Mouse (Mus musculus) NIH3T3 (cell line): ENCODE data around the gene Med11.
"Not testable (repeated sequence)": the region's sequence is repeated elsewhere in the genome, so short reads cannot be mapped to it uniquely, and the experiment has no call there.

ENCODE experiments used
- DNase-seq: peaks from one replicate; pipeline ENCODE4 v3.0.0-alpha.2; 2012; ENCODE audit warnings: low read depth

Med11 gene

DNA sequence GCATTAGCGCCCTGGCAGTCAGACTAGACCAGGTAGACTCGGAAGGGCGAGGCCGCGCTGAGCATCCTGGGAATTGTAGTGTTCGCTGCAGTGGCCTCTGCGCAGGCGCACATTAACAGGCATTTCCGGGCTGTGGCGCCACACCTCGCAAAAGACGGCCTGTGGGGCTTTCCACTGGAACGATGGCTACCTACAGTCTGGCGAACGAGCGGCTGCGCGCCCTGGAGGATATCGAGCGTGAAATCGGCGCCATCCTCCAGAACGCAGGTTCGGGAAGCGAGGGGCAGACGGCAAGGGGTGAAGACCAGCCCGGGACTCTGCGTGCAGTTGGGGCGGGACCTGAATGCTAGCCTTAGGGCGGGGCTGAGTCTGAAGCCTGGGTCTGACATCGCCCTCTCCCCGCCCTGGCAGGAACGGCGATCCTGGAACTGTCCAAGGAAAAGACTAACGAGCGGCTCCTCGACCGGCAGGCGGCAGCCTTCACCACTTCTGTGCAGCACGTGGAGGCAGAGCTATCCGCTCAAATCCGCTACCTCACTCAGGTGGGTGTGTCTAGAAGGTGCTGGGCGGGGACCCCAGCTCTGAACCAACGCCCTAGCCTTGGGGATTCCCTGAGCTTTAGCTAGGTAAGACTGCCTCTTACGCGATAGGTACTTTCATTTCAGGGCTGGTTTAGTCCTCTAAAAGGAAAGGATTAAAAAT, at the start of gene Med11:
Gene Med11 (plus strand): TSS at position 123 of the 702 bp plus-strand sequence.
- peak; percentile 98 for DNase-seq

DNA sequence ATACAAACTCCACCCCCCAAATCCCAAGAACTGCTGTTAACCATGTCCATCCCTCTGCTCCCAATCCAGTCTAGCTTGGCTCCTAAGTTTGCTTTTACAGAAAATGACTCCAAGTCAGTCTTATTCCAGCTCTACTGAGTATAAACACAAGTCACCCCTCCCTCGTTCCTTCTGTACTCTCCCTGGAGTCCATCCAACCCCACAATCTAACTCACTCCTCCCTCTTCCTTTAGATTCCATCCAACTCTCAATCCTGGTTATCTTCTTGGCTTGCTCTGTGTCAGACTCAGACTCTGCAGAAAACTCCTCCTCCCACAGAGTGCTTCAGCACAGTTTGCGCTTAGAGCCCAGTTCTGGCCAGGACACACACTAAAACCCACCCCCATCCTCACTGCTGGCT, 48.1 kb upstream of the Med11 start:
- peak; percentile 75 for DNase-seq

DNA sequence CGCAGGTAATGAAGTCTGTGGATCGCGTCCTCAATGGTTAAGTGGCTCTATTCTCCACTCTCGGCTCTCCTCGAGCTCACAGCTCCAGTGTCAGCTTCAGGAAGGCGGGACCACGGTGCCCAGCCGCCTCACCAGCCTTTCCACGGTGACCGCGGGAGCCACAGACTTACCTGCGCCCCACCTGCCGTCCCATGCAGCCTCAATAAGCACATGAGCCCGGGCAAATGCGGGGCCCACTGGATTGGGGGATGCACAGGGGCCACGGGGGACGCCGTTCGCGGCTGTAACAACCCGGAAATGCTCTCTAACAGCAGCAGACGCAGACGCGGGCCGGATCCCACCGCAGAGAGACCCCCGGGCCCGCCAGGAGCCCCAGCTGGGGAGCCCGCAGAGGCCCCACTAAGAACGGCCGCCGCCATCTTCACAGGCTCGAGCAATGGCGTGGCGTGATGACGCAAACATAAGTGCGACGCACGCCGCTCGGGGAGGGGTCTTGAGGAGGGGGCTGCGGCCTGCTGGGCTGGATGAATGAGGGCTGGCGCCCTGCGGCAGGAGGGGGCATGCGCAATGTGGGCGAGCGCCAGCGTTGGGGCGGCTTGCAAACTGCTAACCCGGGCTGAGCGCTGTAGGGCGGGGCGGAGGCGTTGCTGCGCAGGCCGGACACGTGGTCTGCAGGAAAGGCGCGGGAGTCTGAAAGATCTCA, 42.0 kb upstream of the Med11 start, which contains the start of gene Pelp1:
Gene Pelp1 (minus strand): TSS at position 438 of the 703 bp plus-strand sequence.
- peak; percentile 96 for DNase-seq

DNA sequence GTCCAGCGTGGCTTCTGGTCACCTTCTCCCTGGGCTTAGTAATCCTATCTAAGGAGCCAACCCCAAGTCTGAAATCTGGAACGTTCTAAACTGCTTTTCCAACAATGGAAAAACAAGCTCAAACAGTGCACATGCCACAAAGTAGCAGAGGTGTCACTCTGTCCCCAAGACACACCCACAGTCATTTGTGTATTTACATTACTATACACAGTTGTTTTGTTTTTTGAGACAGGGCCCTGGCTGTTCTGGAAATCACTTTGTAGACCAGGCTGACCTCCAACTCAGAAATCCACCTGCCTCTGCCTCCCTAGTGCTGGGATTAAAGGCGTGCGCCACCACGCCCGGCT, 41.4 kb upstream of the Med11 start:
- DNase-seq, result no peak

DNA sequence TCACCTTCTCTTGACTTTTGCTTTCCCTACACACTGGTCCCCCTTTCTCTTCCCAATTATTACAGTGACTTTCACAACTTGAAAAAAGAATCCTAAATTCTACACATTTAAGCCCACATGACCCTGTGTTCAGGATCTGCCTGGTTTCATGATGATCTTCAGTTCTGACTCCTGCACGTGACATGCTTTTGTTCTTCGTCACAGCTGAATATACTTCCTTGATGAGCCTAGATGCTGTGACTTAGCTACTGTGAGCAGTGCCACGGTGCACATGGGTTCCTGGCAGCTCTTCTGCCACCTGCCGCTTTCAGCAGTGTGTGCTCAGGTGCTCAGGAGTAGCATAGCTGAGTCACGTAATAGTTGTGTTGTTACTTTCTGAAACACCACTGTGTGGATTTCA, 39.1 kb upstream of the Med11 start:
- DNase-seq, result no peak

DNA sequence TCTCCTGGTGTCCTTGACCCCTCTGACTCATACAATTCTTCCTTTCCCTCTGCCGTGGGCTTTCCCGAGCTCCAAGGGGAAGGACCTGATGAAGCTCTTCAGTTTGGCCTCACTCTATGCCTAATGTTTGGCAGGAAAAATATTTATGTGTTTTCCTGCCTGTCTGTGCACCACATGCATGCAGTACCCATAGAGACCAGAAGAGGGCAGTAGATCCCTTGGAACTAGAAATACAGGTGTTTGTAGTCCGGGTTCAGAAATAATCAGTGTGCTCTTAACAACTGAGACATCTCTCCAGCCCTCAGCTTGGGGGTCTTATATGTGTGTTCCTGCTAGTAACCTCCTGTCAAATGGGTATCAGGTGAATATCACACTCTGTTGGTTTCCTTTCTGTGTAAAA, 37.8 kb upstream of the Med11 start:
- DNase-seq, result peak; percentile 91

DNA sequence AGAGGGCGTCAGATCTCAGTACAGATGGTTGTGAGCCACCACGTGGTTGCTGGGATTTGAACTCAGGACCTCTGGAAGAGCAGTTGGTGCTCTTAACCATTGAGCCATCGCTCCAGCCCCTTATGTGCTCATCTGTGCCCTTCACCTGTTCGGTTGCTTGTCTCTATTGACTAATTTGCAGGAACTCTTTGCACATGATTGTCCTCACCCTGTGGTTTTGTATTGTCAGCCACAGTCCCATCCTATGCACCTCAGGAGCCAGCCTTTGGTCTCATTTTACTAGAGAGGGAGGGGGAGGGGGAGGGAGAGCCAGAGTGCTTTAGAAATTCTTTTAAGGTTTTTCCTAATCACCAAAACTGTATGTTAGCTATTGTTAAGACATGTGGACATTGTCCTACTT, 33.5 kb upstream of the Med11 start:
- DNase-seq, result no peak

DNA sequence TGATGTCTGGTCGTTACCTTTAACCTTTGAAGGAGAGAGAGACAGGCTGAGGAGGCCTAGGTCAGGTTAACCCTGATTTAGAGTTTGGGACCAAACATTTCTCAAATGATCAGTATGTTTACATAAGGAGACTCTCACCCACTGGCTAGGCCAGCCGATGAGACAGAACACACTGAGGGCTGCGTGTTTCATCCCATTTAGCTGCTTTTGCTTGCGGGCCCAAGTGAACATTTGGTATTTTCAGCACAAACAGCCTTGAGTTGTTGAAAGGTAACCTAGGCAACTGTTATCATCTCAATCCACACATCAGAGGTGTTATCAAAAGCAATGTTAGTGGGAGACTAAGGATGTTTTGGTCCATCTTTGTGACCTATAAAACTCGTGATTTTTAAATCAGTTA, 32.2 kb upstream of the Med11 start:
- no peak for DNase-seq

DNA sequence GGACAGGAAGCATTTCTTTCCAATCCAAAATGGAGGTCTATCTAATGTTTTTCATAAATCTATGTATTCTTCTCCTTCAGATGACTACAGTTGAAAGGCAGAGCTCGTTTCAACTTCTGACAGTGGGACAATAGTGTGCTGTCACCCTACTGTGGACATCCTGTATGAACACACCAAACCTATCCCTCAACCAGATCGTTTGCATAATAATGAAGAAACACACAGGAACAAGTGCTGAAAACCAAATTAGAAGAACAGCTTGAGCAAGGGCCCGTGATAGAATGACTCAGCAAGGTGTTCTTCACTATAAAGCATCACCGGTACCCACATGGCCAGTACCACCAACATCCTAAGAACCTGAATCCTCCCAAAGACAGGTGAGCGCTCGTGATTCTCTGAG, 25.1 kb upstream of the Med11 start:
- not testable (repeated sequence) for DNase-seq

DNA sequence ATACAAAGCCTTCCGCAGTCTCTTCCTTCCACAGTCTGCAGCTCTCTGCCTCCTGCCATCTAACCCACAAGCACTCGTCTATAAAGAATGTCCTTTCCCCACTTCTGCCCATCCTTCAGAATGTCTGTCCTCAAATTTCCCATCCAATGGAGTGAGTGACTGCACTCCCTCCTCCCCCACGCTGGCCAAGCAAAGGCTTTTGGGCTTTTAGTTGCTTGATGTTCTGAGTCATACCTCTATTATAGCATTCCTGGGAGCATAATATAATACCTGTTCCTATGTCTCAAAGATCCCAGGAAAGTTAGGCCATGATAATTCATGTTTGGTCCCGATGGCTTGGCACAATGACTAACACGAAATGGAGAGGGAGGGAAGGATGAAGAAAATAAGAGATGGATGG, 20.1 kb upstream of the Med11 start:
- DNase-seq, result peak; percentile 48

DNA sequence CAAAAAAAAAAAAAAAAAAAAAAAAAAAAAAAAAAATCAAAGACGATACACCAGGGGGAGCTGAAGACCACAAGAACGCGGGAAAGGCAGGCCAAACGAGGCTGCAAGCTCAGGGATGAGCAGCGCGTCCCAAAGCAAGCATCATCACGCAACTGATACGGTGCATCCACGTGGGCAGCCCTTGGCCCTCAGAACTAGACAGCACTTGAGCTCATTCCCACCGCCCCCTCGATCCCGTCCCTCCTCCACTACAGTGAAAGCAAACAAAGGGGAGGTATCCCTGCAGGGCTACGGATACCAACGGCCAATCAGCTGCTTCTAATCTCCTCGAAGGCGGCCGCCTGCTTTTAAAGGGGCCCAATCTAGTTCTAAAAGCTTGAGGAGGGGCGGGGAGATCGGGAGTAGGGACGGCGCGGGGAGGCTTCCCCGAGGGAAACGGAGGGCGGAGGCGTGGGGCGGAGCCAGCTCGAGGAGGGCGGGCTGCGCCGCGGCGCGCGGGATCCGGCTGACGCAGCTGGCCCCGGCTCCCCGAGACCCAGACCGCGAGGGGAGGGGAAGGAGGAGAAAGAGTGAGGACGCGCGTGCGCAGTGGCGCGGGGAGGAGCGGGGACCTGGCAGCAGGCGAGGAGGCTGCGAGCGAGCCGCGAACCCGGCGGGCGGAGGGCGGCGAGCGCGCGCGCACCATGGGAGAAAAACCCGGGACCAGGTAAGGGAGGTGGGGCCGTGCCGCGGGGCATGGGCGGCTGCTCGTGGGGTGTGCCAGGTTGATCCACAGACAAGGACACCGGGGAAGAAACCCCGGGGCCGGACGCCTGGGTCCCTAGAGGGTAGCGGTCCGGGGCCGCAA, 19.4 kb upstream of the Med11 start, which contains the start of gene Arrb2:
Gene Arrb2 (plus strand): TSS at position 588 of the 847 bp plus-strand sequence.
- peak; percentile 99 for DNase-seq

DNA sequence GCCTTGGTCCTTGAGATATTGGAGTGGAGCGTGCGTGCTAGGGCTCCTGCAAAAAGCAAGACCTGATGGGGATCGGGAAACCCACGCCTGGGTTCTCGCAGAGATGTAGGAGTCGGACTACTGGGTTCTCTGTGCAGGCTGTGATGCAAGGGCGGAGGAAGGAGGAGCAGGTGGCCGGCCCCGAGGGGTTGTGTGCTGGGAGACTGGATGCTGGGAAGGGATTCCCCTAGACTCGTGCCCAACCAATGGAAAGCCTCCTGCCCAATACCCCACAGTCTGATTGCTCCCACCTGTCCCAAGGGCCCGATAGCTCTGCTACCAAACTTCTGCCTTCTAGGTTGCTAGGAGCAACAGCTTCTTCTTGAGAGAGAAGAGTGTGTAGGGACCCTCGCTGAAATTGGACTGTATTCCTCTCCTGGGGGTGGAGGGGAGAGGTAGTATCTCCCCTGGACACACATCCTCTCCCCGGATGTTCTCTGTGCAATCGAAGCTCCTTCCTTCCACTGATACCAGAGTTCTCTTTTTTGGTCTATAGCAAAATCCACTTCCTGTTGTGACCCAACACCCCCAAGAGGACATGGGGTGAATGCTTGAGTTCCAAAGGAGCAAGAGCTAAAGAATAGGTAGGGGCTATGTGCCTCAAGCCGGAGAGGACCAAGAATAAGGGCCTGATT, 18.7 kb upstream of the Med11 start:
- DNase-seq, result peak; percentile 49

DNA sequence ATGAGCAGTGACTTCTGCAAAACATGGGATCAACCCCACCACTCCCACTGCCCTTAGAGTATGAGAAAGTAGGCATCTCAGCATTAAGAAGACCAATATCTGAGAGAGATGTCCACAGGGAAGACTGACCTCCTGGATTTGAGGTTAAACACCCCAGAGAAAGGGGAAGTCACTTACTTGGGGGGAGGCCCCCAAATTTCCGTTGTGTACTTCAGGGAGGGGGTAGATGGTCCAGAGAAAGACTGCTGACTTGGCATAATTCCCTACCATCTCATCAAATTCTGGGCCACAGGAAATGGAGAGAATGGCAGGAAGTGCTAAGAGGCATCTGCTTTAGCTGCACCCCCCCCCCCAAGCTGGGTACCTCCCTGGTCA, 18.2 kb upstream of the Med11 start:
- DNase-seq, result no peak

DNA sequence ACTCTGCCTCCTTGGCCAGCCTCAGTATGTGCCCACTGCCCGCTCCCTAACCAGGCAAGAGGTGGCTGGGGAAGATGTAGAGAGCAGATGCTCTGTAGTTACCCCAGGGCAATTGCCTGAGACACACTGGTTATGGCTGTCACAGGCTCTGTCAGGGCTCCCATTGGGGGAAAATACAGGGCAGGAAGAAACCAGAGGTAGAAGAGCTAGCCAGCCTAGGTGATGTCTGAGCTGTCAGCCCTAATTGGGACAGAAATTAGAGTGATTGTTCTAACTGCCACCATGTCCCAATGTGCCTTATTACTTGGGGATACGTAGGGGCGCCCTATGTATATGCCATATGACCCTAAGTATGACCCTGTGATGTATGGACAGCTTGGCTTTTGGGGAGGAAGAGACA, 17.8 kb upstream of the Med11 start:
- no peak for DNase-seq

DNA sequence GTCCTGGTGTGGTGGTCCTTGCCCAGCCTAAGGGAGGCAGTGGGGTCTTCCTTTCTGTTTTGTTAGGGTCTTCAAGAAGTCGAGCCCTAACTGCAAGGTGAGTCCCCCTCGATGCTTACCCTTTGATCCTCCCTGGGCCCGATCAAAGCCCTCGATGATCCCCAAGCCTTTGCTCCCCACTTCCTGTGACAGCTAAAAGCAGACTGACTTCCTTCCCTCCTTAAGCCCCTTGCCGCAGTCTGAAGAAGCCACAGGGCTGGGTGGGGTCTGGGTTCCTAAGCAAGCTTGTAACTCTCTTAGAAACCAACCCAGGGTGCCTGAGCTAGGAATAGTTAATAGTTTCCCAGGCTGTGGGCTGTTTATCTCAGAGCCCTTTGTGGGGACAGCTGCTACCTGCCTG, 16.2 kb upstream of the Med11 start:
- DNase-seq, result no peak

DNA sequence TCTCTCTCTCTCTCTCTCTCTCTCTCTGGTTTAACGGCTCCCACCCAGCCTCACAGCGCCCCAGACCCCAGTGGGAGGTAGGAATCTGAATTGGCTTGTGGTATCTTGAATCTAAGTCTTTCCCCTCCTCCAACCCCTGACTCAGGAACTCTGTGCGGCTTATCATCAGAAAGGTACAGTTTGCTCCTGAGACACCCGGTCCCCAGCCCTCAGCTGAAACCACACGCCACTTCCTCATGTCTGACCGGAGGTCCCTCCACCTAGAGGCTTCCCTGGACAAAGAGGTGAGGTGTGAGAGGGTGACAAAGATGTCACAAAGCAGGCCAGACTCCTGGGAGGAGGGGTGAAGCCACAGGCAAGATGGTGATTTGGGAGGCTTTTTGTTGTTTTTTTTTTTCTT, 14.3 kb upstream of the Med11 start:
- DNase-seq, result no peak

DNA sequence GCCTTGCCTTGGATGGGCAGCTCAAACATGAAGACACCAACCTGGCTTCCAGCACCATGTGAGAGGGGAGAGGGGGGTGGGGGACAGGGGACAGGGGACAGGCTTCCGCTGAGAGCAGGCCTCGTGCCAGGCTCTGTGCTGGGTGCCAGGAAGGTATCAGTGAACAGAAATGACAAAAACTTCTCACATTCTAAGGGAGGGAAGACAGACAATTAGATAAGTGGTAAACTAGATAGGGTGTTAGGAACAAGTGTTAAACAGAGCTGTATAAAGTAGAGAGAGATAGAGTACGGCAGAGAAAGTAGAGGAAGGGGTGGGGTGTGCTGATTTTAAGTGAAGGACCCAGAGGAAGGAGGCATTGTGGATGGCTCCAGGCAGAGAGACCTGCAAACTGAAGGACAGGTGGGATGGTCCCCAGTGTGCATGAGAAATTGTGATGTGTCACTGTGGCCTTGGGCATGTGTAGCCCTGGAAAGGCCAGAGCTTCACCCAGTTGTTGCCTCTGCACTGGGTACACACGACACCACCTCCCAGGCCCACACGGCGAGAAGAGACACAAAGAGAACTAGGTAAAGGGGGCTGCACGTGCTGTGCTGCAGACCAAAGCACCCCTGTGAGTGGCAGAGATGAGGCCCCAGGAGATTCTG, 12.9 kb upstream of the Med11 start:
- DNase-seq, result no peak

DNA sequence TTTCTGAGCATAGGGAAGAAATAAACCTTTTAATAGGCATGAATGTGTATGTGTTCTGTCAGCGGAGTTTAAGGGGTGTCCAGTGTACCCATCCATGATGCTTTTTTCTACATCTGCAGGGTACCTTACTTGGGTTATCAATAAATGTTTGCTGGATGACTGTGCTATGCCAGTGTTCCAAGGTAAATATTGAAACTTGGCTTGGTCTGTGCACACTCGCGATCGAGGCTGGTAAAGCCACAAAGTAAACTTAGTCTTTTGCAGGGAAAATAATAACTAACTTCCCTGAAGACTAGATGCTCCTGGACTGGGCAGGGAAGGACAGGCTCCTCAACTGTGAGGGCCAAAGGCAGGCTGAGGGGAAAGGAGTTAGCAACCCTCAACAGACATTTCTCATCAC, 11.1 kb upstream of the Med11 start:
- peak; percentile 31 for DNase-seq

DNA sequence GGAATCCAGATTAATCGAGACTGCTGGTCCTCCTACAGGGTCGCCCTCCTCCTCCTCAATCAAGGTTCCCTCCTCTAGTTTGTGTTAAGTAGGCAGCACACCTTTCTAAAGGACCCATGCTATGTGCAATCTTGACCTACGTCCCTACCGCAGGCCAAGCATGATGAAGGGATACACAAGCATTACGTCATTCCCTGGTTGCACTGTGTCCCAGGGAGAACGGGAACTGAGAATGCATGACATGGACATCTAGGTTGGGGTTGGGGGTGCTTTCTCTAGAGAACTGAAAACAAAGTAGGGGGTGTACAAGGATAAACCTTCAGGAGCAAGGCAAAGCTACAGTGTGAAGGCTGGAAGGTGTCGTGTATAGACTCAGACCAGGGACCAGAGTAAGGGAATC, 9.8 kb upstream of the Med11 start:
- DNase-seq, result no peak

DNA sequence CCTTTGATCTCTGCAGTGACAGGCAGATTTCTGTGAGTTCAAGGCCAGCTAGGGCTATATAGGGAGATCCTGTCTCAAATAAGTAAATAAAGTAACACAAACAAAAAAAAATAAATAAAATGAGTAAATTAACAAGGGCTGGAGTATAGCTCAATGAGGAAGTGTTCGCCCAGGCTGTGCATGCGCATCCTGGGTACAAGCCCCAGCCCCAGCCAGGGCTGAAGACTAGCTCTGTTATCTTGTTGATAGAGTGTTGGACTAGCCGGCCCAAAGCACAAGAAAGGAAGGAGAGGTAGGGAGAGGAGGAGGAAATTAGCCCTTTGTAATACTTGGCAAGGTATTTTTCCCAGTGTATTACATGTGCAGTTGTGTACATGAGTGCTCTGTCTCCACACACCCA, 7.8 kb upstream of the Med11 start:
- DNase-seq, result no peak

DNA sequence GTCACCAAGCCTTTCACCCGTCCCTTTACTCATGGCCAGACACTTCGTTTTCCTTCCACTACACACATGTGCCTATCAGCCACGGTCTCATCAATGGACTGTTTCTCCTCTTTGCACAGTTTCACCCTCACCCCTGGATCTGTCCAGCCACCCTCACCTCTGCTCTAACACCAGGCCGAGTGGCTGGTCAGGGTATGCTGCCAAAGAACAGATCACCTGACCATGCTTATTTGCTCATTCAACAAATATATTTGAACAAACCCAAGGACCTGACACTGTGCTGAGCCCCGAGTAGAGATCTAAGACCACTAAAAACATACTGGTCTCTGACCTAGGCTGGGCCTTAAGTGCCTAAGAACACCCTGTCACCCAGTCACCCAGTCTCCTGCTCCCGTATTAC, 7.1 kb upstream of the Med11 start:
- no peak for DNase-seq

DNA sequence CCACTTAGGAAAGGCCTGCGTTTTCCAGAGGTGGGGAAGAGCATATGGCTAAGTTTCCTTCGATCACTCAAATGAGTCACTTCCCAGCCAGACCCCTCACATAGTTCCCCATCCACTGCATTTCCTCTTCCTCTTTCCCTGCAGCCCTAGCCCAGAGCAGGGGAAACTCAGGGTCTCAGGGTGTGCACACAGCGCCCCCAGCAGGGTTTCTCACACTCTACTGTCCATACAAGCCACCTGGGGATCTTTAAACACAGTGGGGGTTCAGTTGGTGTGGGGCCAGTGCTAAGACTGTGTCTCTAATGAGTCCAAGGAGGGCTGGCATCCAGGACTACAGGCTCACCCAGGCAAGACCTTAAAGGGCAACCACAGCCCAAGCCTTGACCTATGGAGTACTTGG, 5.0 kb upstream of the Med11 start:
- DNase-seq, result no peak
